Mouse (Mus musculus): ENCODE results near the gene Ergic1.

- no peak for TF ChIP-seq CTCF (IDR thresholded peaks at IDR 0.05; ENCODE audit: borderline replicate concordance, extremely low read depth, insufficient read depth, insufficient read length)
- TF ChIP-seq POLR2A (IDR thresholded peaks at IDR 0.05; ENCODE audit: borderline replicate concordance, extremely low read depth, insufficient read depth, insufficient read length, poor library complexity, severe bottlenecking): no peak
These were observed 581 bp upstream of the Ergic1 start for GRCm38 (mm10) chr17:26560526-26561289.

Data from brain, embryonic 14.5 days (tissue).